Mouse (Mus musculus): ENCODE data around the gene Enpp7.
A peak's percentile ranks its signal among the peaks of the same experiment; 100 is the strongest.

- peak; percentile 35 for TF ChIP-seq CTCF (IDR thresholded peaks at IDR 0.05; ENCODE audit: low read depth)
- TF ChIP-seq EP300 (IDR thresholded peaks at IDR 0.05; ENCODE audit: low read depth) = no peak
Observed at GRCm38 (mm10) chr11:119022068-119022894, 34.3 kb downstream of the Enpp7 start.
